Mouse (Mus musculus): Measurements from ENCODE around the gene Ugt1a5.

The Ugt1a5 gene

DNA sequence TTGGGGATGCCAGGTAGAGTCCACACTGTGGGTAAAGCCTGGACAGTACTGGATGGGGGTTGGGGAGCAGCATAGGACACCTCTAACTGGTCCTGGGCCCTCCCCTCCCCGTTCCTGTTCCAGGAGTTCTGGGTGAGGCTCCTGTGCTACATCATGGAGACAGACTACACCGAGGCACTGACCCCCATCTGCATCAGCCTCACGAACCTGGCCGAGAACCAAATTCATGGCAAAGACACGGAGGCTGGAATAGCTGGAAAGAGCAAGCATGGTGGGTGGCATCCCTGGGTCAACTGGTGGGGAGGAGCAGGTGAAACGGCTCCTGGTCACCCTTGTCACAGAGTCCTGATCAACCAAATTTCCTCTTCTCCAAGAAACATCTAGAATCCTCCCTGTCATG lies 73.0 kb downstream of the Ugt1a5 start:
- no peak for DNase-seq (ENCODE audit: low read depth, low spot score)

DNA sequence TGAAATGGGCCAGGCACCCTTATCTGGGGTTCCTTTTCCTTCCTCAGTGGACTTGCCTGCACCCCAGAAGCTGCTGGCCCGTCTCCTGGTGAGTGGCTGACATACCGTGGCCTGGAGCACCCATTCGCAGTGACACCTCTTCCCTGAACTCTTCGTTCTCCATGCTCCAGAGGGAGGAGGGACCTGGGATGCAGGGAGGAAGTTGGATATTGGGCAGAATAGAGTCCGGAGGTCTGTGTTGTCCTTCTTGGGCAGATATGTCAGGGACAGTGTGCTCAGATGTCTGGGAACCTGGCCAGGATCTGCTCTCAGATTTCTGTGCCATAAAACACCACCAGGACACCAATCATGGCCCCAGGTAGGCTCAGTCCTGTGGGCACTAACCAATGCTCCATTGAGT lies 74.3 kb downstream of the Ugt1a5 start:
- DNase-seq (ENCODE audit: low read depth, low spot score), result no peak

DNA sequence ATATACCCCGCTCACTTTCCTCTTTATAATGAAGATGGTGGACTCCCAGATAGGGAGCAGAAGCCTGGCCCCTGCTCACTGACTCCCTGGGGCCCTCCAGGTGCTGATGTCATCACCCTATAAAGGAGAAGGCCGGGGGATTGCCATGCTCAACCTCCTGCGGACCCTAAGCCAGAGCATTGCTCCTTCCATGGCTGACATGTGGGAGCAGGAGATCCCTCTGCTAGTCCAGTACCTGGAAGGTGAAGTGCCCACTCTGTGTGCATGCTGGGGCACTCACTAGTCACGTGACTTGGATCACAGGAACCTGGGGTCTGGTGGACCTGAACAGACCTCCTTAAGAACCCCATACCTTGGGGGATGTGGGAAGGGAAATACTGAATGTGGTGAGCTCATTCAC lies 74.8 kb downstream of the Ugt1a5 start:
- DNase-seq (ENCODE audit: low read depth, low spot score), result no peak

DNA sequence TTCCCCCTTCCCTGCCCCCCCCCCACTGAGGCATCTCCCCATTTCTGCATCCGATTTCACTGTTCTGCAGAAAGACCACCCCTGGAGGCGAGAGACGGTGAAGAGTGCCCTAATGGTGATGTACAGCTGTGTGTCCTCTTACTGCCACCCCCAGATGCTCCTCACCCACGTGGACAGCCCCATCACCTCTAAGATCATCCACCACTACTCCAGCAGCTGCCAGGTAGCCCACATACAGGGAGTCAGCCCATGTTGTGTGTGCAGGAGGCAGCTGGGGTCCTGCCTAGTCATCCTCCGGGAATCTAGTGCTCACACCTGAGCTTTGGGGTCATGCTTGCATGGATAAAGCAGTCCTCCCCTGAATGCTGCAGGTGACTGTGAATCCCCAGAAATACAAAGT lies 78.0 kb downstream of the Ugt1a5 start:
- DNase-seq (ENCODE audit: low read depth, low spot score), result no peak

DNA sequence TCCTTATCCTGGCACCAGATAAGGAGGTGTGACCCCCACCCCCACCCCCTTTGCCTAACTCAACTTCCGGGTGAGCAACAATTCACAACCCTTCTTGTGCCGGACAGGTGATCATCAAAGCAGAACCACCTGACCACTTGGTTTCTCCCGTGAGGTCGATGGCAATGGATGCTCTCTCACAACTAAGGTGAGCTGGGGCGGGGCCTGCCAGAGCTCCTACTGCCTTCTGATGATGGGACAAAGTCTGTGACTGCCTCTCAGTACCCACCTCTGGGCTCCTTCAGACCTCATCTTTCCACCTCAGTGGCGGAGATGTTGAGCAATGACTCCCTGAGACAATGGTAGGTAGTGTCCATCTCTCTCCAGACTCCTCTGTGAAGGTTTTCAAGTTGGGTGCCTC lies 80.1 kb downstream of the Ugt1a5 start:
- DNase-seq (ENCODE audit: low read depth, low spot score), result no peak

DNA sequence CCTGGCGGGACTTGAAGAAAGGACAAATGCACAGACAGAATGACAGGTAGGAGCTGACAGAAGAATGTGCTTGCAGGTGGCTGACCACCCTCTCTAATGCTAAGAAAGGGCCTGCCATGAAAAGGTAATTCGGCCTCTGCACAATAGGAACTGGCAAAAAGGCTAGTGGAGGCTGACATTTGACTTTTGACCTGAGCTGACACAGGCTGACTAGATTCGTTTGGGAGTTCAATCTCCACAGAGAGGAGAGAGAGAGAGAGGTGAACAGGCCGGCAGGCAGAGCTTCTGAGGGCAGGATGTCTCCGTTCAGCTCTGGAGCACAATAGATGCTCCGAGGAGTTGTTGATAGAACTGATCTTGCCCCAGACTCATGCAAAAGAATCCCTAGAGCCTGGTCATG lies 80.6 kb downstream of the Ugt1a5 start:
- no peak for DNase-seq (ENCODE audit: low read depth, low spot score)

DNA sequence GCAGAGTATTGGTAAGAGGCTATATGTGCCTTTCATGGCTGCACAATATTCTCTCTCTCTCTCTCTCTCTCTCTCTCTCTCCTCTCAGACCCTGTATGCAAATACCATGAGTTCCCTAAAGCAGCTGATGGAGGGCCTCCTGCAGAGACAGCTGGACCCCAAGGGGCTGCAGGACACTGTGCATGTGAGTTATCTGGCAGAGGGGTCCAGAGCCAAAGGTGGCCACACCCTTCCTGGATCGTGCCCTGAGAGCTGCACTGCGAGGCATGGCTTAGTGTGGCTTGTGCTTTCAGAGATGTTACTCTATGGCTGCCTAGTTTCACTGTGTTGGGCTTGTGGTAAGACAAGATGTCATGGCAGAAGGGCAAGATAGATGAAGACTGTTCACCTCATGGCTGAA lies 81.8 kb downstream of the Ugt1a5 start:
- DNase-seq (ENCODE audit: low read depth, low spot score), result no peak

DNA sequence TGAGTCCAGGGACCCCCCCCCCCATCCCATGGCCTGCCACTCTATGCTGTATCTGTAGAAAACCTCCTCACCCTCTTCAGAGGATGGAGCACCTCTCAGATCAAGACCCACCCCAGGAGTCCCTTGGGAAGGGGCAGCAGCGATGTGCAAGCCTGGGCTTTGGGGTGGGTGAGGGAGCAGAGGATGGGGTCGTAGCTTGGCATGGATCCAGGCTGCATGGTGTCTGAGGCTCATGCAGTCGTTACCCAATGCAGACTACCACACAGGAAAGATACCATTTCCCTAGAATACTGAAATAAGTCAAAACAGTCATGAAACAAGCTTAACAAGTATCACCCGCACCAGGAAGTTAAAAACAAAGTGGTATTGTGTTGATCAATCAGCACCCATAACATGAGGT lies 82.8 kb downstream of the Ugt1a5 start:
- no peak for DNase-seq (ENCODE audit: low read depth, low spot score)

DNA sequence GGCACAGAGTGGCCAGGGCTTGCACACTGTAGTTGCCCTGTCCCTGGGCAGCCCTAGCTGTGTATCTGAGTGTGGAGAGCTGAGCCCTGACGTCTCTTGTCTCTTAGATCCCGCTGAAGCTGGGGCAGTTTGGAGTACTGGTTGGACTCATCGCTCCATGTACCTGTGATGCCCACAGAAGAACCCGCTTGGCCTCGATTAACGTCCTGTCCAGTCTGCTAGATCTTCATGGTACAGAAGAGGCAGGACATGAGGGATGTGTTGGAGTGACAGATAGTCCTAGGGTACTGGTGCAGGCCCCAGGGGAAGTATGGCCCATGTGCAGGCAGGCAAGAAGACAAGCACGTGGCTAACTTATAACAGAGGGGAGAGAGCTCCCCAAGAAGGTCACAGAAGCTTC lies 83.8 kb downstream of the Ugt1a5 start:
- DNase-seq (ENCODE audit: low read depth, low spot score), result no peak

DNA sequence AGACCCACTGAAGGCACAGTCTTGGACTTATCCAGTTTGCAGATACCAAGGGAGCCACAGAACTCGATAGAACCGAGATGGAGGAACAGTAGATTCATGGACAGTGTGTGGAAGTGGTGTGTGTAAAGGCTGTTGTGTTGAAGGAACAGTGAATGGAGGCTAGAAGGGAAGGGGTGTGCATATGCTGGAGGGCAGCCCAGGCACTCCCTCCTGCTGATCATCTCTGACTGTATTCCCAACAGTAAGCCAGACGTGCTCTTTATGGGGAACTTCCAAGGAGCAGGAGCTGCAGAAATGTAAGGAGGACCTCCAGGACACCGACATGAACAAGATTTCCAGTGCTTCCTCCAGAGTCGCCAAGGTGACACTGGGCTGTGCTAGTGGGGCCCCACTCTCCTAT lies 84.2 kb downstream of the Ugt1a5 start:
- DNase-seq (ENCODE audit: low read depth, low spot score), result no peak

DNA sequence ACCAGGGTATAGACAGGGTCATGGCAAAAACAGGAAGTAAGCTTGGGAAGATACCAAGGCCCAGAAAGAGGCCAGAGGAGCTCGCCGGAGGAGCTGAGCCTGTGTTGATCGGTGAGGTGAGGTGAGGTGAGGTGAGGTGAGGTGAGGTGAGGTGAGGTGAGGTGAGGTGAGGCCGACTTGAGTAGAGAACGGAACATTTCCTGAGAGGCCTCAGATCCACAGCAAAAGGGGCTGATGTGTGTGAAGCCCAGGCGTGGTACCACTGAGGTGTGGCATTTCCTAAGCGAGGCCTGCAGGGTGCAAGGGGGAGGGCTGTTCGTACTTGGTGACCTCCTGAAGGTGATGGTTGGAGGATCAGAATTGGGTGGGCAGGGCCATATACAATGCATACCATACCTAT lies 87.3 kb downstream of the Ugt1a5 start:
- no peak for DNase-seq (ENCODE audit: low read depth, low spot score)

DNA sequence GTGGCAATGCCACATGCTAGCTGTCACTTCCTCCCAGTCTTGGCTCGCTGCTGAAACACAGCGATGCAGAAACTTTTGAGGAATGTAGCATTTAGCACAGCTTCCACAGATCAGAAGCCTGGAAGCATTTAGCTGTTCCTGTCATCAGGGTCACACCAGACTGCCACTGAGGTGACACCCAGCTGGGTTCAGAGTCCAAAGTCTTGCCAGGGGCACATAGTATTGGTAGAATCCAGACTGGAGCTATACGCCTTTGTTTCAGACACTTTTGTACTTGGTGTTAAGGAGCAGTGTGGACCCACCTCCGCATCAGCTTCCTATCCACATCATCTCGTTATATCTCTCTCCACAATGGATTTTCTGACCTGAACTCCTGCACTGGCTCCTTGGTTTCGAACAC lies 87.7 kb downstream of the Ugt1a5 start:
- no peak for DNase-seq (ENCODE audit: low read depth, low spot score)

DNA sequence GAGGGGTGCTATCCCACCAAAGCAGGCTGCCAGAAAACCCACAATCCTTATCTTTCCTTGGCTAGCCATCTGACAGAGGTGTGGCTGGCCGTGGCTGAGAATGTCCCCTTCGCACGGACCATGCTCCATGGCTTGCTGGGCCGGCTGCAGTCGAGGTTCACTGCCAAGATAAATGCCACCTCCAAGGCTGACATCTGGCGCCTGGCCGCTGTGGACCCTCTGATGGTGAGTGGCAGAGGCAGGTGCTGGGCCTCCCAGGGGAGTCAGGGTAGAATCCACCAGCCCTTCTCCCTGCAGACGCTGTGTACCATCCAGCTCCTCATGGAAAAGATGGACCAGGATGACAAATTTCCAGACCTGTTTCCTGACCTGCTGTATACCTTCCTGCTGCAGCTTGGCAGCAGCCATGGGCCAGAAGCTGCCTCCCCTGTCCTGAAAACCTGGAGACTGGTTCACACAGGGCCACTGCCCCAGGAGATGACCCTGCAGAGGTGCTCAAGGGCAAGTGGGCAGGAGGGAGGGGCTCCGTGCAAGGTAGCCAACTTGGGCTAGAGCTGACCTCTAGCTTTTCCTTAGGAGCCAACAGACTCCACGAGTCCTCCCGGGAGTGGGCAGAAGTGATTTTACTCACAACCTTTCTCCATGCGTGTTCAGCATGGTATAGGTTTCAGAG lies 89.1 kb downstream of the Ugt1a5 start:
- no peak for DNase-seq (ENCODE audit: low read depth, low spot score)

DNA sequence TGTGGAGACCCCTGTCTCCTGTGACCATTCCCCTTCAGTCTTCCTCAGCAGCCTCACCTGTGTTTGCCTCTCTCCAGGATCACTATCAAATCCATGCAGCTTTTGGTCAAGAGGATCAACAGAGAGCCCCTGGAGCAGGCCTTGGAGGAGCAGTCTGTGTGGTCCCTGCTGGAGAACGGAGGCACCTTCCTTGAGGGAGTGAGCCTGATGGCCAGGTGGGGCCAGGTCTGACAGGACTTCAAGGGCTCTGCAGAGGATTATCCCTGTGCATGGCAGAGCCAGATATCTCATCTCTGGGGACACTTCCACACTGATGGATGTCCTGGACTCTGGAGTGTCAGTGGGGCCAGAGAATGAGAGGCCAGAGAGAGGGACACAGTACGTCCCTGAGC lies 89.7 kb downstream of the Ugt1a5 start:
- DNase-seq (ENCODE audit: low read depth, low spot score), result no peak

DNA sequence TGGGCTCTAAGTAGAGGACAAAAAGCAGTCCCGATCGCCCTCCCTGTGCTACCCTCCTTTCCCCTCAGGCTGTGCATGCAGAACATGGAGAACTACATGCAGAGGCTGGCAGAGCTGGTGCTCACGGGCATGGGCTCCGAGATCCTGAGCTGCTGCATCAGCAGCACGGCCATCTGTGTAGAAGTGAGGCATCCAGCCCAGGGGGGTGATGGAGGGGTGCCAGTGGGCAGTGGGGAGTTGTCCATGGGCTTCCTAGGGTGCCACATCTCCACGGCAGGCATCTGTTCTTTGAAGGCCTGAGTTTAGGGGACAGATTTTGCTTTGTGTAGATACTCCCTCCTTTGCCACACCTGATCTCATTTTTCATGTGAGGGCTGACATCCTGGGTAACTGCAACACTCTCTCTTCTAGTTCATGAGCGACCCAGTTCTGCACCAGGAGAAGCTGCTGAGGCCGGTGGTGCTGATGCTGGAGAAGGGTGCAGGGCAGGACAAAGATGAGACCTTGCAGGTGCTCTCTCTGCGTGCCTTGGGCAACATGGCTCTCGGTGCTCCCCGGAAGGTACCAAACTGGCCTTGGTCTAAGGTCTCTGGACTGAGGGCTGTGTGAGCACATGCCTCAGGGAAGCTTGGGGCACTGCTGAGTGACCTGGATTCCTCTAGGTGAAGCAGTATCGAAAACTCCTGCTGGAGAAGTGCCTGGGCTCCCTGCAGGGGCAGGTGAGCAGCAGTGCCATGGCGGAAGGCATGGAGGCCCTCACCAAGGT lies 90.4 kb downstream of the Ugt1a5 start:
- no peak for DNase-seq (ENCODE audit: low read depth, low spot score)

DNA sequence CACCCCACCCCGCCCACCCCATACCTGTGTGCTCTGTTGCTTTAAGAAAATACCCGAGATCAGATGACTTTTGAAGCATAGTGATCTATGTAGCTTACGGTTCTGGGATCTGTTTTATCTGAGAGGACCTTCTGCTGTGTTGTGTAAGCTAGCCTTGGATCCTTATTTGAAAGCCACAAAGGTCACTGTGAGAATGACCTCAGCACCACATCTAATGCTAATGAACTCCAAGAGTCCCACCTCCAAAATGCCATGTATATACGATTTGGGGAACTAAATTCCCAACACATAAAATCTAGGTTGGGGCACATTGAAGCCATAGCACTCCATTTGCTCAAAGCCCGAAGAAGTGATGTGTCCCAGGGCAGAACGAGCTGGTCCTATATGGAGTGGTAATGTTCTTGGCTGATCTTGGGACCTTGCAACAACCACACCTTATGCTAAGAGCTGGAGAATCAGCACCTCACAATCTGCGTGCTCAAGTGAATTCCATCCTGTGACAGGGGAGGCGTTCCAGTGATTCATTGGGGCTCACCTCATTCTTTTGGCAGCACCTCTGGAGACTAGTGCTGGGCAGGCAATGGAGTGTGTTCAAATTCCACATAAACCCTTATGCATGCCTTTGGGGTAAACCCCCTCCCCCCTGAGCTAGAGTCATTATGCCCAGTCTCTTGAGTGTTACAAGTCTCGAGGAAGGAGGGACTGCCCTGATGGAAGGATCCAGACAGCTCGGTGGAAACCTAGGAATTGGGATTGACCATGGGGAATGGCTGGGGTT lies 91.3 kb downstream of the Ugt1a5 start:
- no peak for DNase-seq (ENCODE audit: low read depth, low spot score)

DNA sequence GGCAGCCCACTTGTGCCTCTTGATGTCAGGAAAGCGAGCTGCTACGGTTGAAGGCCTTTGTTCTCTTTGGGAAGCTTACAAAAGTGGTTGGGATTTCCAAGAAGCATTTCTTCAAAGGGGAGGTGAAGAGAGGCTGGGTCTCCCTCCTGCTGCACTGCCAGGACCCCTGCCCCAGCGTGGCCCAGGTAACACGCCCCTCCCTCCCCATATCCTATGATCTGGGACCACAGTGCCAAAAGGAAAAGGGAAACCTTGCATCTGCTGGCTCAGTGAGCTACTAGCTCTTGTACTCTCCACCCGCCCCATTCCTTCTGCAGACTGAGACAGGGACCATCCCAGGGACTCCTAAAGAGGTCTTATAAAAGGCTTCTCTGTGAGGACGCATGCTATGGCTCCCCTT lies 91.9 kb downstream of the Ugt1a5 start:
- no peak for DNase-seq (ENCODE audit: low read depth, low spot score)

DNA sequence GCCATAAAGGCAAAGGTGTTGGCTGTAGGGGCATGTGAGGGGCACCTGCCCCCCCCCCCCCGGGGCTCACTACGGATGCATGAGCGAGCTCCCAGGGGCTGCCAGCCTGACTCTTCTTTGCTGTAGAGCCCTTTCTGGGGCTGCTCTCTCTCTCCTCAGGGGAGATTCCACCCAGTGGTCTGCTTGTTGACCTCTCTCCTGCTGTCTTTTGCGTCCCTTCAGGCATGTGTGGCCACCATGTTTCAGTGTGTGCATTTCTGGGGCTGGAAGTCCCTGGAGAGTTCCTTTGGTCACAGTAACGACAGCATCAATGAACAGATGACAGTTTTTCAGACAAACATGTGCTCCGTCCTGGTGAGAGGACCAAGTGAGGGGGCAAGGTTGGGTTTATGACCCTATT lies 92.5 kb downstream of the Ugt1a5 start:
- no peak for DNase-seq (ENCODE audit: low read depth, low spot score)

DNA sequence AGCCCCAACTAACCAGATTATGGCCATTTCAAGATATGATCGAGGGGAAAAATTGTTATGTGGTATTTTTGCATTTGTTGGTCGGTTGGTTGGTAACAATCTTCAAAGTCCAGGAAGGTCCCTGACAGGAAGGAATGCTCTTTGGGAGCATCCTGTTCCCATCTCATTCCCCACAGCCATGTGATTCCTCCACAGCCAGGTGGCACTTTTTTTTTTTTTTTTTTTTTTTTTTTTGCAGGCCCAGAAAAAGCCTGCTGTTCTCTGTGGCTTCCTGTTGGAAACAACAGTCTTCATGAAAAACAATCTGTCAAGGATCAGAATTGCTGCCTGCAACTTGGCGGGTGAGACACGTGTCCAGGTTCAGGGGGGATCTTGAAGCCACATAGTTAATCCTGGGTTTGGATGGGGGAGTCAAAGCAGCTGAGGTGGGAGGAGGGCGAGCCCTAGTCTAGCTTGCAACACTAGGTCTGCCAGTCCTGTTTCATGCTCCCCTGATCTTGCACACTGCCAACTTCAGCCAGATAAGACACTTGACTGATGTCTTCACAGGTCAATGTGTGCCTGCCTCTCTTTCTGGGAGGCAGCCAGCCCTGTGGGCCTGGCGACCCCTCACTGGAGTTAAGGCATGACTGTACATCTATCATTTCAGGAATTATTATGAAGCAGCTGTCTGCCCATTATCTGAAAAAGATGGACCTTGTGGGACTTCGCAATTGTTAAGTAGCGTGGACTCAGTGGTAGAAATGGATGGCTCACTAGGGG lies 93.2 kb downstream of the Ugt1a5 start:
- no peak for DNase-seq (ENCODE audit: low read depth, low spot score)

DNA sequence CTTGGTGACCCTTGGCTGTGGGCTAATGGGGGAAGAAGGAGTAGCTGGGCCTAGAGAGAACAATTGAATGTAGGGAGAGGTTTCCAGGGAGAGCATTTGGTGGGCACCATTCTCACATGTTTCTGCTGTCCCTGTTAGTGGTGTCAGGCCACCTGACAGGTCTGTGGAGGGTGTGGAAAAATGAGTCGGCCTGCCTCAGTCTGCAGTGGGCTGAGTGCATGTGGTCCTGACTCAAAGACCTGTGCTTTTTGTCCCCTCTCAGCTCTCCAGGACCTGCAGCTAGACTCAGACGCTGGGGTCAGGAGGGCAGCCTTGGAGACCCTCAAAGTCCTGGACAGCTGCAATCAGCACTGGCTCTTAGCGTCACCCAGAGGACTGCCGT lies 93.8 kb downstream of the Ugt1a5 start:
- DNase-seq (ENCODE audit: low read depth, low spot score), result no peak

DNA sequence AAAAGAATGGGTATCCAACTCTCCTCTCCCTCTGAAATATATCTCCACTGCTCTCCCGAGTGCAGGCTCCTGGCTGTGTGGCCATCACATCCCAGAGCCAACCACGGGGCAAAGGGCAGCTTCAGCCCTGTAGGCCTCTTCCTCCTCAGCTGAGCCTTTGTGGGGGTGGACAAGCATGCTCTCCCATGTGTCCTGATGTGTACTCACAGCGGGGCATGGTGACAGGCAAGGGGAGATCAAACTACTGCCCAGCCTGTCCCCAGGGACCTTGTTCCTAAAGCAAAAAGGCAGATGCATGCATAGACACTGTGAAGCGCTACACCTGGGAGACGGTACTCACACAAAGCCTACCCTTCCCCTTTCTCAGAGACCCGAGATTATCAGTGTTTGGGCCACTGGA lies 94.3 kb downstream of the Ugt1a5 start:
- no peak for DNase-seq (ENCODE audit: low read depth, low spot score)

Measured in skeletal muscle tissue, adult 2 months (tissue).